ENCODE assay signal across 9 mouse cellular contexts in the genomic region with DNA sequence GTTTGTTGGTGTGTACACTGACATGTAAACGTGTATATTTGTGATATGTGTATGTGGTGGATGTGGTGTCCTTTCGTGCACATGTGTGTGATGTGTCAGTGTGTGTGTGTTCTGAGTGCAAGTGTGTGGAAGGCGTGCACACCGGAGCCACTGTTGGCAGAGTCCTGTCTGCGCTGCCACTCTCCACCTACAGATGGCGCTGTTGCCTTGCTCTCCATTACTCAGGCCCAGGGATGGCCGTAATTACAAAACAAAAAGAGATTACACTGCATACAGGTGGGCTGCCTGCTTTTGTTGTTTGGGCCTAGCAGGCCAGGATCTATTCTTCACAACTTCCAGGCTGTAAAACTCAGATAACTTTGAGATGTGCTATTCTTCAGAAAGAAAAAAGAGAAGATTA.
A peak's percentile ranks its signal among the peaks of the same experiment; 100 is the strongest.
DNase-seq lines count a peak whose midpoint lies in the region; ATAC-seq and TF ChIP-seq lines count a peak whose summit lies in the region.
"Had no signal": no experiment of that assay in that cellular context is flagged by ENCODE, and none has a peak within 500 bp of the region (broad histone marks: within the 10 kb centered on the region; RNA-seq: fewer than 3 reads in every experiment).

No protein-coding gene starts in this region.

- no peaks in the 10 kb centered on the region for H3K9me3 ChIP-seq in forebrain, embryonic 10.5 days
- no peaks in the 10 kb centered on the region for H3K9me3 ChIP-seq in hindbrain, embryonic 14.5 days (ENCODE audit: control insufficient read depth, low read length)
- no peaks in the 10 kb centered on the region for H3K9me3 ChIP-seq in midbrain, embryonic 10.5 days (replicated peaks)
- H3K9me3 ChIP-seq: heart, embryonic 15.5 days had no signal

- H3K4me3 ChIP-seq in forebrain, embryonic 10.5 days, result no peak overlapping the region
- H3K4me3 ChIP-seq in hindbrain, embryonic 14.5 days (replicated peaks; ENCODE audit: low read length), result no peak overlapping the region
- no peak overlapping the region for H3K4me3 ChIP-seq in midbrain, embryonic 10.5 days
- no peak overlapping the region for H3K4me3 ChIP-seq in small intestine, adult 2 months (ENCODE audit: low read depth, low read length)
- H3K4me3 ChIP-seq: heart, embryonic 15.5 days had no signal

- H3K9ac ChIP-seq in hindbrain, embryonic 14.5 days, result no peak overlapping the region
- H3K9ac ChIP-seq: heart, embryonic 15.5 days had no signal

- 0 out of 2 replicates have a peak, but pooled peaks have one; percentile 23 for ATAC-seq in hindbrain, embryonic 14.5 days (ENCODE audit: low FRiP score)

- no peaks in the 10 kb centered on the region for H3K36me3 ChIP-seq in forebrain, embryonic 10.5 days (replicated peaks)
- H3K36me3 ChIP-seq in hindbrain, embryonic 14.5 days (replicated peaks; ENCODE audit: control insufficient read depth, insufficient read depth), result no peaks in the 10 kb centered on the region
- H3K36me3 ChIP-seq in midbrain, embryonic 10.5 days, result no peaks in the 10 kb centered on the region
- no peaks in the 10 kb centered on the region for H3K36me3 ChIP-seq in small intestine, adult 2 months (ENCODE audit: control insufficient read depth, insufficient read depth, low read length)
- H3K36me3 ChIP-seq: heart, embryonic 15.5 days had no signal

- no peak overlapping the region for H3K27ac ChIP-seq in forebrain, embryonic 10.5 days
- no peak overlapping the region for H3K27ac ChIP-seq in hindbrain, embryonic 14.5 days
- no peak overlapping the region for H3K27ac ChIP-seq in midbrain, embryonic 10.5 days (replicated peaks)
- H3K27ac ChIP-seq in small intestine, adult 2 months (ENCODE audit: insufficient read depth, low read depth, low read length), result no peak overlapping the region
- H3K27ac ChIP-seq: heart, embryonic 15.5 days had no signal

- TF ChIP-seq CTCF in small intestine, adult 2 months (IDR thresholded peaks at IDR 0.05; ENCODE audit: extremely low read depth, insufficient read length, insufficient replicate concordance, low read depth, low read length), result peak; percentile 82

- 20% methylated on average over 7 of the region's 7 CpGs for WGBS in forebrain, embryonic 10.5 days
- 16% methylated on average over 7 of the region's 7 CpGs for WGBS in hindbrain, embryonic 14.5 days
- 27% methylated on average over 7 of the region's 7 CpGs for WGBS in midbrain, embryonic 10.5 days
- WGBS in small intestine, adult 2 months, result 15% methylated on average over 7 of the region's 7 CpGs

- TF ChIP-seq POLR2A in small intestine, adult 2 months (IDR thresholded peaks at IDR 0.05; ENCODE audit: low read depth, low read length), result no peak

- peaks cover 49% of the 10 kb centered on the region for H3K4me1 ChIP-seq in forebrain, embryonic 10.5 days
- no peaks in the 10 kb centered on the region; the same call in 1 of the 2 replicates for H3K4me1 ChIP-seq in hindbrain, embryonic 14.5 days (replicated peaks; ENCODE audit: control insufficient read depth, insufficient read depth, low read length)
- peaks cover 25% of the 10 kb centered on the region for H3K4me1 ChIP-seq in midbrain, embryonic 10.5 days
- no peaks in the 10 kb centered on the region for H3K4me1 ChIP-seq in small intestine, adult 2 months (ENCODE audit: control insufficient read depth, insufficient read depth, insufficient read length, low read length)

- peak; percentile 50 for DNase-seq in gastrocnemius, adult 18-20 months (ENCODE audit: low spot score)
- no peak for DNase-seq in gastrocnemius, postnatal 25 days
- peak; percentile 17 for DNase-seq in adrenal gland, adult 8-10 months
- DNase-seq in forebrain, embryonic 10.5 days (ENCODE audit: extremely low spot score, low spot score), result peak; percentile 62
- peak; percentile 79 for DNase-seq in hindbrain, embryonic 14.5 days (ENCODE audit: low spot score)
- peak; percentile 27 for DNase-seq in left cerebral cortex, adult 11 months (ENCODE audit: low spot score)
- DNase-seq in midbrain, embryonic 10.5 days (ENCODE audit: low spot score), result peak; percentile 51

- no peaks in the 10 kb centered on the region for H3K27me3 ChIP-seq in forebrain, embryonic 10.5 days (ENCODE audit: poor library complexity, severe bottlenecking)
- H3K27me3 ChIP-seq in hindbrain, embryonic 14.5 days (ENCODE audit: control insufficient read depth, insufficient read depth, low read length), result no peaks in the 10 kb centered on the region
- no peaks in the 10 kb centered on the region for H3K27me3 ChIP-seq in midbrain, embryonic 10.5 days (ENCODE audit: low read depth, poor library complexity, severe bottlenecking)
- H3K27me3 ChIP-seq in small intestine, adult 2 months (ENCODE audit: control insufficient read depth, insufficient read depth, low read length), result no peaks in the 10 kb centered on the region; the same call in 1 of the 2 replicates
- H3K27me3 ChIP-seq: heart, embryonic 15.5 days had no signal

- no peak overlapping the region for H3K4me2 ChIP-seq in hindbrain, embryonic 14.5 days (replicated peaks)
- H3K4me2 ChIP-seq: heart, embryonic 15.5 days had no signal
